ENCODE assay signal across 8 mouse cellular contexts in the genomic region with DNA sequence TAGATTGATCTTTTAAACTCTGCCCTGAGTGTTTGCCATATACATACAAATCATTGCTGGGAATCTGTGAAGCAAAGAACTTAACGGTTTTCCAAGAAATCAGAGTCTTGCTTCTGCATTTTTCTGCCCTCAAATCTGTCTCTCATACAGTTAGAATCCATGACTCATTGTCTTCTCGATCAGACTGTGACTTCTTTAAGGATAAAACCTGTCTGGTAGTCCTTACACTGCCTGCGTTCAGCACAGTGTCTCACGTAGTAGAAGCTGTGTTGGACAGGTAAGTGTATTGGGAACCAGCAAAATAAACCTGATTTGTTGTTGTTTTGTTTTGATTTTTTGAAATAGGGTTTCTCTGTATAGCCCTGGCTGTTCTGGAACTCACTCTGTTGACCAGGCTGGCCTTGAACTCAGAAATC. TPM values are rescaled to one million over a fixed set of nuclear protein-coding genes. Genes with fewer than 3 reads are reported as not detected.
DNase-seq lines count a peak whose midpoint lies in the region; ATAC-seq and TF ChIP-seq lines count a peak whose summit lies in the region.

No protein-coding gene starts in this region.

- peak overlapping the region; percentile 88 for H3K9ac ChIP-seq in kidney, embryonic 14.5 days (ENCODE audit: low read depth, low read length)
- peak overlapping the region; percentile 92 for H3K9ac ChIP-seq in heart, embryonic 15.5 days

- no peaks in the 10 kb centered on the region for H3K9me3 ChIP-seq in kidney, embryonic 14.5 days (ENCODE audit: control insufficient read depth, low read length)
- H3K9me3 ChIP-seq in heart, embryonic 15.5 days (replicated peaks), result no peaks in the 10 kb centered on the region

- H3K4me1 ChIP-seq in kidney, embryonic 14.5 days (ENCODE audit: control insufficient read depth, insufficient read depth, low read length), result peaks cover 9% of the 10 kb centered on the region
- peaks cover 16% of the 10 kb centered on the region for H3K4me1 ChIP-seq in heart, embryonic 15.5 days (replicated peaks)

- peaks cover 40% of the 10 kb centered on the region for H3K79me2 ChIP-seq in macrophage (ENCODE audit: inconsistent target)

- 45% methylated on average over 4 of the region's 4 CpGs for WGBS in kidney, embryonic 14.5 days
- 38% methylated on average over 4 of the region's 4 CpGs for WGBS in heart, embryonic 15.5 days
- 45% methylated on average over 4 of the region's 4 CpGs for WGBS in macrophage (ENCODE audit: missing documents)

- H3K4me3 ChIP-seq in kidney, embryonic 14.5 days (ENCODE audit: low read length), result peak overlapping the region; percentile 80
- peak overlapping the region; percentile 87 for H3K4me3 ChIP-seq in heart, embryonic 15.5 days
- peak overlapping the region; percentile 64 for H3K4me3 ChIP-seq in macrophage (ENCODE audit: inconsistent target)

- peaks cover 12% of the 10 kb centered on the region; the same call in 1 of the 2 replicates for H3K36me3 ChIP-seq in kidney, embryonic 14.5 days (ENCODE audit: control insufficient read depth, insufficient read depth, low read length)
- H3K36me3 ChIP-seq in heart, embryonic 15.5 days, result peaks cover 7% of the 10 kb centered on the region; the same call in 1 of the 2 replicates
- 0 out of 2 replicates have a peak, but pooled peaks cover 6% of the 10 kb centered on the region for H3K36me3 ChIP-seq in macrophage (ENCODE audit: inconsistent target)

- no peak for TF ChIP-seq CTCF in Patski (IDR thresholded peaks at IDR 0.05)

- H3K4me2 ChIP-seq in kidney, embryonic 14.5 days (replicated peaks; ENCODE audit: low read depth, low read length), result peak overlapping the region; percentile 80
- peak overlapping the region; percentile 59 for H3K4me2 ChIP-seq in heart, embryonic 15.5 days

- peak overlapping the region; percentile 75 for H3K27ac ChIP-seq in kidney, embryonic 14.5 days (ENCODE audit: low read depth, low read length)
- H3K27ac ChIP-seq in heart, embryonic 15.5 days, result peak overlapping the region; percentile 75
- peak overlapping the region; percentile 61 for H3K27ac ChIP-seq in macrophage

- no peak for DNase-seq in kidney, adult 11 months
- no peak for DNase-seq in Patski (ENCODE audit: low read depth, low spot score)
- no peak for DNase-seq in layer of hippocampus, postnatal 10 days (ENCODE audit: low spot score in 2 of 2)
- DNase-seq in kidney, adult 8-10 months, result no peak
- DNase-seq in spleen, postnatal 10 days (ENCODE audit: low spot score in 2 of 2), result no peak

- POLR2A ChIA-PET in Patski (lab: Charles Lee), result interaction anchor here (0.7 kb wide), 2 partner anchors 13 to 970 kb away, joined by 5 to 6 read pairs; no protein-coding TSS in a partner anchor

- CTCF ChIA-PET in Patski (lab: Charles Lee), result no interaction called here

- in situ Hi-C loops in Patski (cut with MboI; ENCODE audit: low pct_unique_long_range_greater_than_20kb), result no loop called here

- peak; percentile 20; the same call in 1 of the 2 replicates for ATAC-seq in kidney, embryonic 14.5 days (ENCODE audit: low FRiP score, low TSS enrichment)
- ATAC-seq in Patski, result peak; percentile 11
- no peak for ATAC-seq in heart, embryonic 15.5 days (replicated peaks; ENCODE audit: insufficient number of reproducible peaks, insufficient read depth, low FRiP score, low read depth)

- H3K27me3 ChIP-seq in kidney, embryonic 14.5 days (ENCODE audit: control insufficient read depth, insufficient read depth, low read length), result no peaks in the 10 kb centered on the region
- no peaks in the 10 kb centered on the region for H3K27me3 ChIP-seq in Patski
- H3K27me3 ChIP-seq in heart, embryonic 15.5 days, result no peaks in the 10 kb centered on the region

RNA-seq across cellular contexts. Expression of a gene that starts 0.6 kb away (rescaled TPM):
- 24.8 and 41.1 TPM in 2 replicates for polyA plus RNA-seq in kidney, embryonic 14.5 days (2014; fragmentation: Nextera tagmentation; extraction: Ambion mirVana)
- 13.3 TPM for polyA plus RNA-seq in Patski (2021)
- polyA plus RNA-seq in heart, embryonic 15.5 days (2015; fragmentation: Nextera tagmentation; extraction: Ambion mirVana), result 16.3 and 16.4 TPM in 2 replicates
- total RNA-seq in macrophage (2018; cell fraction: chromatin; rRNA removed), result 100 to 1,000 TPM in 24 of 26 experiments, 10 to 100 TPM in 2; 87.9 to 189 (median 135) TPM
- total RNA-seq in macrophage (2018; cell fraction: cytosol; rRNA removed), result 10 to 100 TPM; 10.9 to 24.1 (median 16.0) TPM
- total RNA-seq in macrophage (2018; cell fraction: nucleus; rRNA removed), result 100 to 1,000 TPM in 5 of 26 experiments, 10 to 100 TPM in 21; 45.0 to 148 (median 72.6) TPM
- 11.1 to 12.8 TPM (median 11.4 TPM) in 3 replicates for polyA plus RNA-seq in macrophage (2018)
- 10 to 100 TPM; 29.0 to 30.2 TPM for total RNA-seq in layer of hippocampus, postnatal 10 days (2021)

RNA-seq across cellular contexts. Expression of a gene that starts 50.9 kb away (rescaled TPM):
- not detected in 2 replicates for polyA plus RNA-seq in kidney, embryonic 14.5 days (2014; fragmentation: Nextera tagmentation; extraction: Ambion mirVana)
- polyA plus RNA-seq in Patski (2021) (not detected), macrophage (2018) (0.17 to 0.21 TPM in 2 of 3 replicates, not detected in the other)
- polyA plus RNA-seq in heart, embryonic 15.5 days (2015; fragmentation: Nextera tagmentation; extraction: Ambion mirVana), result not detected in 2 replicates
- total RNA-seq in macrophage (2018; cell fraction: chromatin; rRNA removed), result 1 to 10 TPM in 22 of 26 experiments, under 1 TPM in 2, not detected in 2; 0.71 to 4.4 (median 1.9) TPM
- under 1 TPM in 3 of 26 experiments, not detected in 23; 0.05 to 0.17 (median 0.14) TPM for total RNA-seq in macrophage (2018; cell fraction: cytosol; rRNA removed)
- total RNA-seq in macrophage (2018; cell fraction: nucleus; rRNA removed), result 1 to 10 TPM in 24 of 26 experiments, under 1 TPM in 1, not detected in 1; 0.58 to 4.0 (median 1.8) TPM
- under 1 TPM; 0.75 to 0.78 TPM for total RNA-seq in layer of hippocampus, postnatal 10 days (2021)
